Mouse (Mus musculus) CH12.LX (cell line): ENCODE measurements around the gene Oprd1.

ENCODE experiments used
- HCFC1 ChIP-seq: IDR thresholded peaks from 2 replicates; pipeline ENCODE4 v1.6.1; 2012; ENCODE audit warnings: low read depth, mild to moderate bottlenecking, inconsistent platforms, low read length, improper control_type of control experiment
- ZC3H11A ChIP-seq: IDR thresholded peaks from 2 replicates; pipeline ENCODE4 v1.6.1; 2012; ENCODE audit warnings: low read depth, mild to moderate bottlenecking, inconsistent platforms, low read length, improper control_type of control experiment

DNA sequence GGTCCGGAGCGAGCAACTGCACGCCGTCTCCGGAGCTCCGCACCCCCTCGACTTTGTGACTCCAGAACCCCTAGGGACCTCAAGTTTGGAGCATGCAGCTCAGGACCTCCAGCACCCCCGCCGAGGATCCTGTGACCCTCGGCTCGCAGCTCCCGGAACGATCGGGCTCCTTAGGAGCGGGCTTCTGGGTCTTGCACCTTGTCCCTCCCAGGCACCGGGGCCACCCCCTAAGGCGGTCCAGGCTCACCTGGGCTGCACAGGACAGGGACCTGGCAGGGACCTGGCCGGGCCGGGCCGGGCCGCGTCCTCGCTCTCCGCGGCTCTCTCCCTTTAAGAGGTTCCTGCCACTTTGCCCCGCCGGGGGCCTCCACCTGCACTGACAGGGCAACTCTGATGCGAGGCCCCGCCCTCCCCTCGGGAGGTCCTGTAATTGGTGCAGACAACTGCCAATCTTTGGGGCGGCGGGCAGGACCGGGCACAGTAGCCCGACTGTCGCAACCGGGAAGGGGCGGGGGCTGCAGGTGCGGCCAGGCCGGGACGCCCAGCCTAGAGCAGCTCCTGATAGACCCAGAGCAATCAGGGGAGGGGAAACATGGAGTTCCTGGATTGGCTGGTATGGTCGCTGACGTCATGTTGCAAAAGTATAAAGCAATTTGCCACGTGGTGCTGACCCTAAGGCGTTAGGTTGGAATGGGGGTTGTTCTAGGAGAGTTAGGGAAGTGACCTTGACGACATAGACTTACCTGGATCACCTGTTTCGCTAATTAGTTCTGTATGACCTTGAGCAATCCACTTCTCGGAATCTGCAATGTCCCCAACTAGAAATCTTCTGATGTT is 69.1 kb downstream of the Oprd1 start, which contains the start of gene Epb41:
- TF ChIP-seq HCFC1 (peak; percentile 67), ZC3H11A (no peak)
